Mouse (Mus musculus) CH12.LX (cell line): ENCODE measurements around the gene H2-Aa.

Source experiments
- MAX ChIP-seq: IDR thresholded peaks from 2 replicates; pipeline ENCODE4 v1.6.1; 2011; ENCODE audit warnings: low read length, improper control_type of control experiment
- POLR2A ChIP-seq: IDR thresholded peaks from 2 replicates; pipeline ENCODE4 v1.6.1; 2011; ENCODE audit warnings: low read depth, mild to moderate bottlenecking, improper control_type of control experiment, low read length
- SIN3A ChIP-seq: IDR thresholded peaks from 2 replicates; pipeline ENCODE4 v1.6.1; 2012; ENCODE audit warnings: low read length, improper control_type of control experiment, inconsistent platforms

DNA sequence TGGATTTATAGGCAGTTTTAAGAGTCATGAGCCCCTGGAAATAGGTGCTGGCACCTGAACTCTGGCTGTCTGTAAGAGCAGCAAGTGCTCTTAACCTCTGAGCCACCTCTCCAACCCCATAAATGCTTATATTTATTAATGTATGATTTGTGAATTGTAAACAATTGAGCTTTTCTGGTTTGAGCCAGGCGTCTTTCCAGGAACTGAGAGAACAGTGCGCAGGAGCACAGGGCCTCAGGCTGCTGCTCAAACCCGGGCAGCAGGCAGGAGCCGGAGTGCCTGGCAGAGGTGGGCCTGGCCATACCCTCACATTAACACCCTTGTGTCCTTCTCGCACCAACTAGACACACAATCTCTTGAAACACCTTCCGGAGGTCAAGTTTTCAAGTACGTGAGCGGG, 12.4 kb upstream of the H2-Aa start:
- no peak for TF ChIP-seq MAX
- TF ChIP-seq POLR2A = no peak
- TF ChIP-seq SIN3A = no peak
